ENCODE assay signal across 8 mouse cellular contexts in genomic region chr16:34571931-34572405, GRCm38 (mm10). TPM values are rescaled to one million over a fixed set of nuclear protein-coding genes. Genes with fewer than 3 reads are reported as not detected.
A peak's percentile ranks its signal among the peaks of the same experiment; 100 is the strongest.
DNase-seq lines count a peak whose midpoint lies in the region; ATAC-seq and TF ChIP-seq lines count a peak whose summit lies in the region.

No protein-coding gene starts in this region.

- ATAC-seq in common myeloid progenitor, adult 5-6 weeks (replicated peaks; ENCODE audit: low read depth, poor library complexity, severe bottlenecking) = 0 out of 2 replicates have a peak, but pooled peaks have one; percentile 30
- no peak for ATAC-seq in heart, embryonic 15.5 days (replicated peaks; ENCODE audit: insufficient number of reproducible peaks, insufficient read depth, low FRiP score, low read depth)
- no peak for ATAC-seq in limb, embryonic 15.5 days (ENCODE audit: insufficient number of reproducible peaks, low FRiP score, low TSS enrichment, low read depth)
- ATAC-seq in granulocyte monocyte progenitor cell, adult 5-6 weeks (replicated peaks; ENCODE audit: poor library complexity, severe bottlenecking) = no peak

- 7% methylated on average over 10 of the region's 10 CpGs for WGBS in kidney, adult 2 months
- 5% methylated on average over 10 of the region's 10 CpGs for WGBS in heart, embryonic 15.5 days
- 3% methylated on average over 10 of the region's 10 CpGs for WGBS in limb, embryonic 15.5 days
- WGBS in small intestine, adult 2 months = 3% methylated on average over 10 of the region's 10 CpGs

- no peak for DNase-seq in kidney, adult 2 months
- DNase-seq in kidney, adult 8-10 months = no peak
- no peak for DNase-seq in ovary, postnatal 10 days (ENCODE audit: low spot score)

- H3K27ac ChIP-seq in kidney, adult 2 months (ENCODE audit: insufficient read depth, low read depth, low read length) = no peak overlapping the region
- no peak overlapping the region for H3K27ac ChIP-seq in heart, embryonic 15.5 days
- H3K27ac ChIP-seq in limb, embryonic 15.5 days = no peak overlapping the region
- no peak overlapping the region for H3K27ac ChIP-seq in small intestine, adult 2 months (ENCODE audit: insufficient read depth, low read depth, low read length)

- H3K9me3 ChIP-seq in heart, embryonic 15.5 days (replicated peaks) = no peaks in the 10 kb centered on the region
- H3K9me3 ChIP-seq in limb, embryonic 15.5 days = no peaks in the 10 kb centered on the region

- H3K4me3 ChIP-seq in kidney, adult 2 months (ENCODE audit: insufficient read depth, low read depth, low read length) = peak overlapping the region; percentile 61
- H3K4me3 ChIP-seq in heart, embryonic 15.5 days = peak overlapping the region; percentile 75
- H3K4me3 ChIP-seq in limb, embryonic 15.5 days = peak overlapping the region; percentile 69
- peak overlapping the region; percentile 80 for H3K4me3 ChIP-seq in small intestine, adult 2 months (ENCODE audit: low read depth, low read length)

- H3K9ac ChIP-seq in heart, embryonic 15.5 days = peak overlapping the region; percentile 86
- peak overlapping the region; percentile 95; the same call in 1 of the 2 replicates for H3K9ac ChIP-seq in limb, embryonic 15.5 days

- no peak for TF ChIP-seq CTCF in kidney, adult 2 months (conservative IDR thresholded peaks at IDR 0.05; ENCODE audit: insufficient read depth, insufficient read length, low read depth, low read length)
- no peak for TF ChIP-seq CTCF in small intestine, adult 2 months (IDR thresholded peaks at IDR 0.05; ENCODE audit: extremely low read depth, insufficient read length, insufficient replicate concordance, low read depth, low read length)

- no peak for TF ChIP-seq POLR2A in kidney, adult 2 months (IDR thresholded peaks at IDR 0.05; ENCODE audit: low read depth, low read length)
- TF ChIP-seq POLR2A in small intestine, adult 2 months (IDR thresholded peaks at IDR 0.05; ENCODE audit: low read depth, low read length) = no peak

- H3K4me1 ChIP-seq in kidney, adult 2 months (ENCODE audit: control insufficient read depth, insufficient read depth, low read length) = peaks cover 3% of the 10 kb centered on the region; the same call in 1 of the 2 replicates
- H3K4me1 ChIP-seq in heart, embryonic 15.5 days (replicated peaks) = peaks cover 12% of the 10 kb centered on the region
- peaks cover 17% of the 10 kb centered on the region for H3K4me1 ChIP-seq in limb, embryonic 15.5 days
- H3K4me1 ChIP-seq in small intestine, adult 2 months (ENCODE audit: control insufficient read depth, insufficient read depth, insufficient read length, low read length) = peaks cover 1% of the 10 kb centered on the region; the same call in 1 of the 2 replicates

- H3K4me2 ChIP-seq in heart, embryonic 15.5 days = peak overlapping the region; percentile 93
- peak overlapping the region; percentile 93 for H3K4me2 ChIP-seq in limb, embryonic 15.5 days

- H3K36me3 ChIP-seq in kidney, adult 2 months (ENCODE audit: control insufficient read depth, insufficient read depth, low read length) = no peaks in the 10 kb centered on the region
- H3K36me3 ChIP-seq in heart, embryonic 15.5 days = no peaks in the 10 kb centered on the region
- H3K36me3 ChIP-seq in limb, embryonic 15.5 days = no peaks in the 10 kb centered on the region
- H3K36me3 ChIP-seq in small intestine, adult 2 months (ENCODE audit: control insufficient read depth, insufficient read depth, low read length) = no peaks in the 10 kb centered on the region

- H3K27me3 ChIP-seq in kidney, adult 2 months (replicated peaks; ENCODE audit: control insufficient read depth, insufficient read depth, low read length) = no peaks in the 10 kb centered on the region
- H3K27me3 ChIP-seq in heart, embryonic 15.5 days = 0 out of 2 replicates have a peak, but pooled peaks cover 5% of the 10 kb centered on the region
- H3K27me3 ChIP-seq in limb, embryonic 15.5 days = peaks cover 7% of the 10 kb centered on the region
- peaks cover 27% of the 10 kb centered on the region for H3K27me3 ChIP-seq in small intestine, adult 2 months (ENCODE audit: control insufficient read depth, insufficient read depth, low read length)

RNA-seq across cellular contexts. Expression of gene Kalrn, which starts 1.4 kb away (rescaled TPM):
- polyA plus RNA-seq in kidney, adult 2 months (2012; rRNA removed) = 8.5 and 8.6 TPM in 2 replicates
- 6.5 and 7.3 TPM in 2 replicates for total RNA-seq in common myeloid progenitor, adult 5-6 weeks (2017)
- polyA plus RNA-seq in heart, embryonic 15.5 days (2015; fragmentation: Nextera tagmentation; extraction: Ambion mirVana) = 30.1 and 32.8 TPM in 2 replicates
- 9.2 and 9.8 TPM in 2 replicates for polyA plus RNA-seq in limb, embryonic 15.5 days (2015; fragmentation: Nextera tagmentation; extraction: Ambion mirVana)
- polyA plus RNA-seq in small intestine, adult 2 months (2012; rRNA removed) = 14.8 and 43.0 TPM in 2 replicates
- total RNA-seq in granulocyte monocyte progenitor cell, adult 5-6 weeks (2014; fragmentation: Nextera tagmentation) = 3.0 and 3.8 TPM in 2 replicates
- total RNA-seq in granulocyte monocyte progenitor cell, adult 5-6 weeks (2017) = 2.3 and 3.6 TPM in 2 replicates
